Mouse (Mus musculus) spleen, postnatal 36 days (tissue): Measurements from ENCODE around the gene Rps27l.
"Not testable (repeated sequence)": the region's sequence is repeated elsewhere in the genome, so short reads cannot be mapped to it uniquely, and the experiment has no call there.

Experiments
- DNase-seq, 2 experiments: peaks; one replicate each; pipeline ENCODE4 v3.0.0; 2022; ENCODE audit warnings: low spot score in 2 of 2, mixed read lengths in 1 of 2

The Rps27l gene

GRCm38 (mm10) chr9:66945647-66946641 lies at the start of gene Rps27l:
Rps27l (plus strand) TSS chr9:66946086.
- peak; percentile 94 to 95 for DNase-seq

- no peak for DNase-seq
These were observed 48.9 kb upstream of the Rps27l start for GRCm38 (mm10) chr9:66896951-66897350.

- no peak for DNase-seq
These were observed 48.0 kb upstream of the Rps27l start for GRCm38 (mm10) chr9:66897851-66898250.

- no peak for DNase-seq
These were observed 46.8 kb upstream of the Rps27l start for GRCm38 (mm10) chr9:66899072-66899471.

GRCm38 (mm10) chr9:66899526-66899925 lies 46.4 kb upstream of the Rps27l start:
- DNase-seq, result no peak

GRCm38 (mm10) chr9:66905990-66906389 lies 39.9 kb upstream of the Rps27l start:
- no peak for DNase-seq

GRCm38 (mm10) chr9:66907126-66907525 lies 38.8 kb upstream of the Rps27l start:
- no peak for DNase-seq

- no peak for DNase-seq
These were observed 38.0 kb upstream of the Rps27l start for GRCm38 (mm10) chr9:66907746-66908397.

GRCm38 (mm10) chr9:66909922-66910321 lies 36.0 kb upstream of the Rps27l start:
- no peak for DNase-seq

- no peak for DNase-seq
These were observed 35.2 kb upstream of the Rps27l start for GRCm38 (mm10) chr9:66910677-66911076.

- no peak for DNase-seq
These were observed 33.6 kb upstream of the Rps27l start for GRCm38 (mm10) chr9:66912304-66912703.

GRCm38 (mm10) chr9:66913254-66913934 lies 32.5 kb upstream of the Rps27l start:
- DNase-seq, result not testable (repeated sequence)

- DNase-seq, result no peak
These were observed 31.3 kb upstream of the Rps27l start for GRCm38 (mm10) chr9:66914540-66914939.

GRCm38 (mm10) chr9:66915401-66915800 lies 30.5 kb upstream of the Rps27l start:
- DNase-seq, result peak; percentile 22 to 44

- peak; percentile 34 to 59 for DNase-seq
These were observed 29.8 kb upstream of the Rps27l start for GRCm38 (mm10) chr9:66915869-66916785.

- DNase-seq, result no peak
These were observed 28.5 kb upstream of the Rps27l start for GRCm38 (mm10) chr9:66917216-66917891.

GRCm38 (mm10) chr9:66917892-66918255 lies 28.0 kb upstream of the Rps27l start:
- DNase-seq, result no peak

GRCm38 (mm10) chr9:66918672-66919330 lies 27.1 kb upstream of the Rps27l start:
- peak; percentile 29 to 39 for DNase-seq

GRCm38 (mm10) chr9:66919382-66919971 lies 26.4 kb upstream of the Rps27l start, which contains the start of gene Rab8b:
Rab8b (minus strand) TSS chr9:66919687.
- peak; percentile 96 to 97 for DNase-seq
